Mouse (Mus musculus): Measurements from ENCODE around the gene Ttc8.
"Not testable (repeated sequence)": the region's sequence is repeated elsewhere in the genome, so short reads cannot be mapped to it uniquely, and the experiment has no call there.

The Ttc8 gene

GRCm38 (mm10) chr12:98920194-98920991 is at the start of gene Ttc8:
Gene Ttc8, plus strand, starts transcription at chr12:98920574.
- DNase-seq (ENCODE audit: low read depth, low spot score), result peak; percentile 94

- no peak for DNase-seq (ENCODE audit: low read depth, low spot score)
These were observed 47.5 kb upstream of the Ttc8 start for GRCm38 (mm10) chr12:98872836-98873235.

GRCm38 (mm10) chr12:98875216-98875615 is 45.2 kb upstream of the Ttc8 start:
- no peak for DNase-seq (ENCODE audit: low read depth, low spot score)

GRCm38 (mm10) chr12:98878693-98879092 is 41.7 kb upstream of the Ttc8 start:
- DNase-seq (ENCODE audit: low read depth, low spot score), result no peak

- DNase-seq (ENCODE audit: low read depth, low spot score), result no peak
These were observed 38.6 kb upstream of the Ttc8 start for GRCm38 (mm10) chr12:98881796-98882195.

GRCm38 (mm10) chr12:98884515-98884914 is 35.9 kb upstream of the Ttc8 start:
- DNase-seq (ENCODE audit: low read depth, low spot score), result no peak

GRCm38 (mm10) chr12:98896761-98897160 is 23.6 kb upstream of the Ttc8 start:
- DNase-seq (ENCODE audit: low read depth, low spot score), result no peak

GRCm38 (mm10) chr12:98899676-98900075 is 20.7 kb upstream of the Ttc8 start:
- no peak for DNase-seq (ENCODE audit: low read depth, low spot score)

GRCm38 (mm10) chr12:98900341-98900880 is 20.0 kb upstream of the Ttc8 start:
- DNase-seq (ENCODE audit: low read depth, low spot score), result peak; percentile 63

GRCm38 (mm10) chr12:98900881-98901801 is 19.2 kb upstream of the Ttc8 start, which contains the start of gene Eml5:
Gene Eml5, minus strand, starts transcription at chr12:98901484.
- peak; percentile 92 for DNase-seq (ENCODE audit: low read depth, low spot score)

- DNase-seq (ENCODE audit: low read depth, low spot score), result no peak
These were observed 14.9 kb upstream of the Ttc8 start for GRCm38 (mm10) chr12:98905466-98905865.

GRCm38 (mm10) chr12:98910096-98910495 is 10.3 kb upstream of the Ttc8 start:
- DNase-seq (ENCODE audit: low read depth, low spot score), result no peak

GRCm38 (mm10) chr12:98931174-98931573 is 10.8 kb downstream of the Ttc8 start:
- DNase-seq (ENCODE audit: low read depth, low spot score), result no peak

GRCm38 (mm10) chr12:98932441-98932840 is 12.1 kb downstream of the Ttc8 start:
- DNase-seq (ENCODE audit: low read depth, low spot score), result no peak

GRCm38 (mm10) chr12:98932856-98933255 is 12.5 kb downstream of the Ttc8 start:
- no peak for DNase-seq (ENCODE audit: low read depth, low spot score)

GRCm38 (mm10) chr12:98951295-98951694 is 30.9 kb downstream of the Ttc8 start:
- DNase-seq (ENCODE audit: low read depth, low spot score), result not testable (repeated sequence)

GRCm38 (mm10) chr12:98956951-98957350 is 36.6 kb downstream of the Ttc8 start:
- no peak for DNase-seq (ENCODE audit: low read depth, low spot score)

- no peak for DNase-seq (ENCODE audit: low read depth, low spot score)
These were observed 37.1 kb downstream of the Ttc8 start for GRCm38 (mm10) chr12:98957455-98957854.

GRCm38 (mm10) chr12:98961008-98961407 is 40.6 kb downstream of the Ttc8 start:
- no peak for DNase-seq (ENCODE audit: low read depth, low spot score)

- DNase-seq (ENCODE audit: low read depth, low spot score), result no peak
These were observed 41.0 kb downstream of the Ttc8 start for GRCm38 (mm10) chr12:98961415-98961814.

- DNase-seq (ENCODE audit: low read depth, low spot score), result no peak
These were observed 45.2 kb downstream of the Ttc8 start for GRCm38 (mm10) chr12:98965441-98966135.
